Mouse (Mus musculus) lung, postnatal 0 days (tissue): ENCODE data around the gene Cacna2d3.

Source experiments
- CTCF ChIP-seq: IDR thresholded peaks from 2 replicates; pipeline ENCODE4 v1.5.1; 2016; ENCODE audit warnings: antibody characterized with exemption, mild to moderate bottlenecking
- EP300 ChIP-seq: IDR thresholded peaks from 2 replicates; pipeline ENCODE4 v1.6.1; 2016; ENCODE audit warnings: antibody characterized with exemption, mild to moderate bottlenecking, control low read depth

DNA sequence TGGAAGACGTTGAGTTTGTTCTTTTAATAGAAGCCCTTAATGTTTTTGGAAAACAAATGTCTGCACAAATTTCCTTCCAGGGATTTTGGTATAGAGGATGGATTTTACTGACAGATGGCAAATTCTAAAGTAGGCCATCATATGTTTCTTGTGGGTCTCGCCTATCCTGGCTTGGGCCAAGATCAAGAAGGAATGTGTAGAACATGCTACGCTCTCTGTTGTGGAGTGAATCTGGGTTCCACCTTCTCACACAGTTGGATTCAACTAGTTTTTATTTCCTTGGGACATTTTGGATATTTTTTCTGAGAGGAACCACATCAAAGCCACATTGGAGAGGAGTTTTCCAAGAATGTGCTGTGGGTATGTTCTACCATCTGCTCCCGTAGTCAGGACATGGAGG, 835.0 kb downstream of the Cacna2d3 start:
- TF ChIP-seq CTCF (no peak), EP300 (no peak)
